Mouse (Mus musculus) heart, postnatal 0 days (tissue): ENCODE measurements around the gene Pam. TPM values are rescaled to one million over a fixed set of nuclear protein-coding genes. Genes with fewer than 3 reads are reported as not detected.

Source experiments
- ATAC-seq: fragments of 200-750 bp; cut with Nextera tagmentation; 2 replicates; pipeline ENCODE4 v1.8.0; 2017; ENCODE audit warnings: low read depth, moderate number of reproducible peaks, moderate library complexity; ENCODE audit not compliant: insufficient read depth
- DNase-seq: peaks from one replicate; pipeline ENCODE4 v3.0.0-alpha.2; 2016; ENCODE audit warnings: low spot score
- H3K27ac ChIP-seq: fragments of 300-500 bp; sonication (generic); 2 replicates; pipeline ENCODE4 v1.5.1; 2014; ENCODE audit warnings: low read depth, mild to moderate bottlenecking
- H3K27me3 ChIP-seq: fragments of 300-500 bp; sonication (generic); 2 replicates; pipeline ENCODE4 v1.6.1; 2014; ENCODE audit warnings: low read length, mixed read lengths; ENCODE audit not compliant: control insufficient read depth, insufficient read depth
- H3K36me3 ChIP-seq: fragments of 300-500 bp; sonication (generic); replicated peaks from 2 replicates; pipeline ENCODE4 v1.6.1; 2014; ENCODE audit warnings: low read length, mixed read lengths; ENCODE audit not compliant: control insufficient read depth, insufficient read depth
- H3K4me1 ChIP-seq: fragments of 300-500 bp; sonication (generic); 2 replicates; pipeline ENCODE4 v1.6.1; 2014; ENCODE audit warnings: antibody characterized with exemption; ENCODE audit not compliant: control insufficient read depth, insufficient read depth
- H3K4me2 ChIP-seq: fragments of 300-500 bp; sonication (generic); 2 replicates; pipeline ENCODE4 v1.6.1; 2014; ENCODE audit warnings: low read depth, mild to moderate bottlenecking, low read length, moderate library complexity
- H3K4me3 ChIP-seq: fragments of 300-500 bp; sonication (generic); 2 replicates; pipeline ENCODE4 v1.5.1; 2014; ENCODE audit warnings: low read depth, low read length
- H3K9ac ChIP-seq: fragments of 300-500 bp; sonication (generic); replicated peaks from 2 replicates; pipeline ENCODE4 v1.6.1; 2014; ENCODE audit warnings: low read depth, low read length, mixed read lengths
- H3K9me3 ChIP-seq: fragments of 300-500 bp; sonication (generic); replicated peaks from 2 replicates; pipeline ENCODE4 v1.6.1; 2016; ENCODE audit warnings: low read length; ENCODE audit not compliant: control insufficient read depth
- CTCF ChIP-seq: IDR thresholded peaks from 2 replicates; pipeline ENCODE4 v1.5.1; 2016; ENCODE audit warnings: antibody characterized with exemption, control low read depth, low read depth
- EP300 ChIP-seq: IDR thresholded peaks from 2 replicates; pipeline ENCODE4 v1.6.1; 2016; ENCODE audit warnings: antibody characterized with exemption, low read depth
- WGBS: fragments of 180-500 bp; shearing (Covaris S2); extraction: QIAGEN DNeasy Blood & Tissue Kit; methylation state at CpG from one replicate; pipeline ENCODE4 v1.1.7; 2014; 5-methylcytosine and 5-hydroxymethylcytosine counted together
- polyA plus RNA-seq: library from polyadenylated mRNA; unstranded; fragments of >200 nt; fragmentation: Nextera tagmentation; extraction: Ambion mirVana; gene quantifications from 2 replicates; pipeline ENCODE4 v1.2.1, GENCODE M21; 2015
- total RNA-seq: library from RNA; depleted of rRNA; stranded (reverse); fragments of >200 nt; gene quantifications from 2 replicates; pipeline ENCODE4 v1.2.3, GENCODE M21; 2014; ENCODE audit warnings: low replicate concordance

The Pam gene
- total and polyA plus RNA-seq, 2 experiments from 2014 or later = 804 to 1,082 TPM

DNA sequence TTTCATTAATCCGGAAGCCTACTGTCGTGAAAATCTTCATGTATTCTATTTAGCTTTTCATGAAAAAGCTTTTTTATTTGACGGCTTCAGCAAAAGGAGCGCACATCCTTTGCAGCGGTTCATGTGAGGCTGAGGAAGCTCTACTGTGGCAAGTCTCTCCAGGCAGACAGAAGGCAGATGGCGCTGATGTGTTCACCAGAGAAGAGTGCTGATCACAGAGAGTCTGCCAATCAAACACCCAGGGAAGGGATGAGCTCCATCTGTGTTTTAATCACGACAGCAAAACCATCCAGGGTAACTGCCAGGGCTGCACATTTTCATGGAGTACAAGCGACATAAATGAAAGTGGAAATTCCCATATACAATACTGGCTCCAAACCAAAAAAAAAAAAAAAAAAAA lies 63.6 kb downstream of the Pam start:
- Histone ChIP-seq H3K4me1 (peaks cover 6% of the 10 kb centered on the region; the same call in 1 of the 2 replicates), H3K9me3 (no peaks in the 10 kb centered on the region), H3K9ac (no peak overlapping the region), H3K27ac (no peak overlapping the region), H3K4me2 (no peak overlapping the region), H3K4me3 (no peak overlapping the region), H3K36me3 (no peaks in the 10 kb centered on the region), H3K27me3 (no peaks in the 10 kb centered on the region)
- DNase-seq = no peak
- no peak for ATAC-seq
- peak; percentile 27 for TF ChIP-seq CTCF
- no peak for TF ChIP-seq EP300
- 81% methylated on average over 8 of the region's 8 CpGs for WGBS

- no peak for ATAC-seq
- H3K9ac ChIP-seq = no peak overlapping the region
- no peaks in the 10 kb centered on the region for H3K9me3 ChIP-seq
- H3K36me3 ChIP-seq = no peaks in the 10 kb centered on the region
- H3K4me2 ChIP-seq = no peak overlapping the region
- no peak for DNase-seq
- H3K4me3 ChIP-seq = no peak overlapping the region
- no peak for TF ChIP-seq CTCF
- no peak for TF ChIP-seq EP300
- H3K27me3 ChIP-seq = no peaks in the 10 kb centered on the region
- H3K27ac ChIP-seq = no peak overlapping the region
- 87% methylated on average over 5 of the region's 5 CpGs for WGBS
- peaks cover 11% of the 10 kb centered on the region; the same call in 1 of the 2 replicates for H3K4me1 ChIP-seq
Observed at GRCm38 (mm10) chr1:98029025-98029424, 66.4 kb downstream of the Pam start.

GRCm38 (mm10) chr1:98028468-98028867 lies 67.0 kb downstream of the Pam start:
- no peak overlapping the region for H3K27ac ChIP-seq
- 89% methylated on average over 5 of the region's 5 CpGs for WGBS
- no peak for ATAC-seq

GRCm38 (mm10) chr1:98027959-98028358 lies 67.5 kb downstream of the Pam start:
- no peak for ATAC-seq
- H3K4me3 ChIP-seq = no peak overlapping the region
- WGBS = 82% methylated on average over 4 of the region's 4 CpGs
- no peak for TF ChIP-seq CTCF
- no peak for TF ChIP-seq EP300
- no peaks in the 10 kb centered on the region for H3K27me3 ChIP-seq
- H3K9me3 ChIP-seq = no peaks in the 10 kb centered on the region
- no peak overlapping the region for H3K9ac ChIP-seq
- H3K4me2 ChIP-seq = no peak overlapping the region
- DNase-seq = no peak
- no peak overlapping the region for H3K27ac ChIP-seq
- no peaks in the 10 kb centered on the region for H3K36me3 ChIP-seq
- peaks cover 11% of the 10 kb centered on the region; the same call in 1 of the 2 replicates for H3K4me1 ChIP-seq

More at GRCm38 (mm10) chr1:98028468-98028867, 67.0 kb downstream of the Pam start:
- no peak for DNase-seq
- Histone ChIP-seq H3K4me1 (peaks cover 11% of the 10 kb centered on the region; the same call in 1 of the 2 replicates), H3K9me3 (no peaks in the 10 kb centered on the region), H3K9ac (no peak overlapping the region), H3K36me3 (no peaks in the 10 kb centered on the region), H3K4me3 (no peak overlapping the region), H3K4me2 (no peak overlapping the region), H3K27me3 (no peaks in the 10 kb centered on the region)
- TF ChIP-seq CTCF = no peak

GRCm38 (mm10) chr1:98025924-98026640 lies 69.4 kb downstream of the Pam start:
- Histone ChIP-seq H3K4me3 (no peak overlapping the region), H3K36me3 (no peaks in the 10 kb centered on the region), H3K4me1 (peaks cover 11% of the 10 kb centered on the region; the same call in 1 of the 2 replicates), H3K9ac (no peak overlapping the region), H3K4me2 (no peak overlapping the region), H3K9me3 (no peaks in the 10 kb centered on the region), H3K27me3 (no peaks in the 10 kb centered on the region), H3K27ac (no peak overlapping the region)
- 69% methylated on average over 6 of the region's 6 CpGs for WGBS
- ATAC-seq (no peak), DNase-seq (no peak)
- no peak for TF ChIP-seq CTCF

DNA sequence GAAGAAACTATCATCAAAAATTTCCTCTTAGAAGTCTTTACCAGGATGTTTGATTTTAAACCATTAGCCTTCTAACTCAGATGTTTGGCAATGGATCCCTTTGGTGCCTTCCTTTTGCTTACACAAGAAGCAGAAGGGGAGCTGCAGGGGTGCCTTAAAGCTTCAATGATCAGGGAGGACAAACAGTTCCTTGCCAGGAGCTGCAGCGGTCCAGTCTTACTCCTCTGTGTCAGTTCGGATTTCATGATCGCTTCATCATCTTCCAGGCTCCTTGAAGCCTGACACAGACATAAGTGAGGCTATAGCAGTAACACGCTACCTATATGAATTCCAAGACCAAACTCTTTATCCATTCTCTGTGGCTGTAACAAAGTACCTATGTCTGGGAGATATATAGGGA lies 71.6 kb downstream of the Pam start:
- H3K4me2 ChIP-seq = no peak overlapping the region

More for the DNA sequence above, 71.6 kb downstream of the Pam start:
- Histone ChIP-seq H3K27me3 (no peaks in the 10 kb centered on the region), H3K27ac (no peak overlapping the region), H3K36me3 (no peaks in the 10 kb centered on the region), H3K9ac (no peak overlapping the region), H3K4me1 (0 out of 2 replicates have a peak, but pooled peaks cover 4% of the 10 kb centered on the region), H3K9me3 (no peaks in the 10 kb centered on the region), H3K4me3 (no peak overlapping the region)
- ATAC-seq = no peak
- TF ChIP-seq CTCF (no peak), EP300 (no peak)
- DNase-seq = no peak
- WGBS = 94% methylated on average over 4 of the region's 4 CpGs
